Mouse (Mus musculus) heart, embryonic 10.5 days (tissue): ENCODE measurements around the gene Nup160. TPM values are rescaled to one million over a fixed set of nuclear protein-coding genes. Genes with fewer than 3 reads are reported as not detected.
A peak's percentile ranks its signal among the peaks of the same experiment; 100 is the strongest.

Experiments used
- DNase-seq: peaks from one replicate; pipeline ENCODE4 v3.0.0-alpha.2; 2017; ENCODE audit warnings: low spot score
- H3K27ac ChIP-seq: fragments of 300-500 bp; sonication (generic); 2 replicates; pipeline ENCODE4 v1.5.1; 2016; ENCODE audit warnings: mild to moderate bottlenecking
- H3K27me3 ChIP-seq: fragments of 300-500 bp; sonication (generic); 2 replicates; pipeline ENCODE4 v1.6.1; 2016; ENCODE audit warnings: mild to moderate bottlenecking; ENCODE audit not compliant: poor library complexity, insufficient read depth, severe bottlenecking
- H3K36me3 ChIP-seq: fragments of 300-500 bp; sonication (generic); 2 replicates; pipeline ENCODE4 v1.6.1; 2016; ENCODE audit warnings: mild to moderate bottlenecking, moderate library complexity
- H3K4me1 ChIP-seq: fragments of 300-500 bp; sonication (generic); 2 replicates; pipeline ENCODE4 v1.6.1; 2016; ENCODE audit warnings: mild to moderate bottlenecking
- H3K4me3 ChIP-seq: fragments of 300-500 bp; sonication (generic); 2 replicates; pipeline ENCODE4 v1.5.1; 2016; ENCODE audit warnings: mild to moderate bottlenecking, moderate library complexity
- H3K9me3 ChIP-seq: fragments of 300-500 bp; sonication (generic); 2 replicates; pipeline ENCODE4 v1.6.1; 2016; ENCODE audit warnings: mild to moderate bottlenecking, moderate library complexity
- WGBS: fragments of 180-500 bp; shearing (Covaris S2); methylation state at CpG from one replicate; pipeline ENCODE4 v1.1.7; 2016; 5-methylcytosine and 5-hydroxymethylcytosine counted together
- polyA plus RNA-seq: library from polyadenylated mRNA; unstranded; fragments of >200 nt; fragmentation: Nextera tagmentation; extraction: Ambion mirVana; gene quantifications from 2 replicates; pipeline ENCODE4 v1.2.1, GENCODE M21; 2016

Nup160 gene
- polyA plus RNA-seq, 1 experiment from 2014 or later = 49.2 TPM

- no peaks in the 10 kb centered on the region for H3K9me3 ChIP-seq
- no peak overlapping the region for H3K4me3 ChIP-seq
- no peak overlapping the region for H3K27ac ChIP-seq
- no peak for DNase-seq
- 80% methylated on average over 3 of the region's 3 CpGs for WGBS
- H3K27me3 ChIP-seq = no peaks in the 10 kb centered on the region
- H3K36me3 ChIP-seq = no peaks in the 10 kb centered on the region
- H3K4me1 ChIP-seq = no peaks in the 10 kb centered on the region
These were observed 27.6 kb upstream of the Nup160 start for GRCm38 (mm10) chr2:90649405-90649804.

DNA sequence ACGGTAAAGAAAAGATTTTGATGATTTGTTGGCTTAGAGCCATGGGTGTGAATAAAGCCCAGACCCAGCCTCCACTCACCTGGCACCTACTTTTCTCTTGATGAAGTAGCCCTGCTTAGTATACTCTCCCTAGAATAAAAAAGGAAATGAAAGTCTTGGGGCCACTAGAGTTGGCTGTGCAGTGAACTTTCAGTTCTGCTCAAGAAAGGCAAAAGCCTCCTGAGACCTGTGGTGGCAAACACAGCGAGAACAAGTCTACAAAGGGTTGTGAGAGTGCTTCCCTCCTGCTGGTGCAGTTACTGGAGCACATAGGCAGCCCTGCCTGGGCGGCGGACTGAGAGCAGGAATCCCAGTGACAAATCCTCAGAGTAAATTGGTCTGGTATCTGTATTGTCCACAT lies 27.1 kb upstream of the Nup160 start:
- Histone ChIP-seq H3K27ac (no peak overlapping the region), H3K4me1 (no peaks in the 10 kb centered on the region), H3K36me3 (no peaks in the 10 kb centered on the region), H3K4me3 (no peak overlapping the region), H3K27me3 (no peaks in the 10 kb centered on the region), H3K9me3 (no peaks in the 10 kb centered on the region)
- 68% methylated on average over 4 of the region's 4 CpGs for WGBS
- DNase-seq = no peak

DNA sequence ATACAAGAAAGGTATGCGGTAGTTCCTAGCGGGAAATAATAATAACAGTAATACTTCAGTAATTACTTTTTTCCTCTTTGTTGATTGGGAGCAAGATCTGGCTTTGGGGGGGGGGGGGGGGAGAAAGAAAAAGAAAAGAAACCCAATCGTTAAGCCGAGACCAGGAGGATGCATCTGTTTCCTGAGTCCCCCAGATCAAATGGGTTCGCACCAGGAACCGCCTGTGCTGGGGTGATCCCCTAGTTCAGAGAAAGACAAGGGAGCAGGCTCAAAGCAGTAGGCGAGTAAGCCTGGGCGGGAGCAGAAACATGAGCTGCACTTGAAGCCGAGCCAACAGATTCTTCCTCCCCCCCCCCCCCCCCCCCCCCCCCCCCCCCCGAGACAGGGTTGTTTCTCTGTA lies 24.9 kb upstream of the Nup160 start:
- no peak overlapping the region for H3K27ac ChIP-seq
- H3K9me3 ChIP-seq = no peaks in the 10 kb centered on the region
- 59% methylated on average over 9 of the region's 10 CpGs for WGBS
- no peaks in the 10 kb centered on the region for H3K36me3 ChIP-seq
- no peaks in the 10 kb centered on the region for H3K4me1 ChIP-seq
- H3K27me3 ChIP-seq = no peaks in the 10 kb centered on the region
- no peak overlapping the region for H3K4me3 ChIP-seq
- no peak for DNase-seq

DNA sequence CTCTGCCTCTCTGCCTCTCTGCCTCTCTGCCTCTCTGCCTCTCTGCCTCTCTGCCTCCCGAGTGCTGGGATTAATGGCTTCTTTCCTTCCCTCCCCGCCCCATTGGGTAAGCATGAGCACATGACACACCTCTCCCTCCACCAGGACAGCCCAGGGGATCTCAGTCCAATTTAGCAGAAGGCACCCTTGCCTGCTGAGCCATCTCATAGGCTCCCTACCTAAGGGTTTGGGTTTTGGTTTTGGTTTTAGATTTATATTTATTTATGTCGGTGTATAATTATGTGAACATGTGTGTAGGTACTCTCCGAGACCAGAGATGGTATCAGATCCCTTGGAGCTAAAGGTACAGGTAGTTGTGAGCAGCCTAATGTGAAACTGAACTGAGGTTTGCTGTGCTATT lies 24.0 kb upstream of the Nup160 start:
- no peak for DNase-seq
- H3K9me3 ChIP-seq = no peaks in the 10 kb centered on the region
- no peak overlapping the region for H3K27ac ChIP-seq
- H3K4me1 ChIP-seq = no peaks in the 10 kb centered on the region
- H3K4me3 ChIP-seq = no peak overlapping the region
- WGBS = 66% methylated on average over 4 of the region's 4 CpGs
- no peaks in the 10 kb centered on the region for H3K36me3 ChIP-seq
- no peaks in the 10 kb centered on the region for H3K27me3 ChIP-seq

GRCm38 (mm10) chr2:90655449-90655848 lies 21.6 kb upstream of the Nup160 start:
- DNase-seq = no peak
- H3K27ac ChIP-seq = no peak overlapping the region

DNA sequence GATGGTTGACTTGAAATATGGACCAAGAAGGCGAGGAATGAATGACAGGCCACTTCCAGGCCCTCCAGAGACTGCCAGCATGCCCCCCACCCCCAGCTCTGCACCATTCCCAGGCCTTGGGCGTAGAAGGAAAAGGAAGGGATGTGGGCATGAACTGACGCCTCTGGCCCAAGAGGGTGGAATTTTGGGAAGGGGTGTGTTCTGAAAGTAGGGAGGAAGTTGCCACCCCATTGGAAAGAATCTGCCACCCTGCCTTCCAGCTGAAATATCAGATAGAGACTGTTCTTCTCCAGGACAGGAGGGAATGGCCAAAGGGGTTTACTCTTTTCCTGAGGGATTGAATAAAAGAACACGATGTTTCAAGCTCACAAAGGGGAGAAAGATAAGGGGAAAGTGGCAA lies 18.4 kb upstream of the Nup160 start:
- H3K36me3 ChIP-seq = no peaks in the 10 kb centered on the region
- no peak overlapping the region for H3K4me3 ChIP-seq
- no peaks in the 10 kb centered on the region for H3K27me3 ChIP-seq
- H3K4me1 ChIP-seq = peaks cover 15% of the 10 kb centered on the region; the same call in 1 of the 2 replicates
- no peaks in the 10 kb centered on the region for H3K9me3 ChIP-seq
- H3K27ac ChIP-seq = no peak overlapping the region
- peak; percentile 68 for DNase-seq
- 71% methylated on average over 4 of the region's 4 CpGs for WGBS

More at GRCm38 (mm10) chr2:90655449-90655848, 21.6 kb upstream of the Nup160 start:
- 77% methylated on average over 6 of the region's 6 CpGs for WGBS
- Histone ChIP-seq H3K9me3 (no peaks in the 10 kb centered on the region), H3K27me3 (no peaks in the 10 kb centered on the region), H3K4me1 (0 out of 2 replicates have a peak, but pooled peaks cover 5% of the 10 kb centered on the region), H3K36me3 (no peaks in the 10 kb centered on the region), H3K4me3 (no peak overlapping the region)

- no peak overlapping the region for H3K4me3 ChIP-seq
- whole genome bisulfite sequencing = 67% methylated on average over 1 of the region's 1 CpGs
These were observed 18.0 kb upstream of the Nup160 start for GRCm38 (mm10) chr2:90659016-90659415.

DNA sequence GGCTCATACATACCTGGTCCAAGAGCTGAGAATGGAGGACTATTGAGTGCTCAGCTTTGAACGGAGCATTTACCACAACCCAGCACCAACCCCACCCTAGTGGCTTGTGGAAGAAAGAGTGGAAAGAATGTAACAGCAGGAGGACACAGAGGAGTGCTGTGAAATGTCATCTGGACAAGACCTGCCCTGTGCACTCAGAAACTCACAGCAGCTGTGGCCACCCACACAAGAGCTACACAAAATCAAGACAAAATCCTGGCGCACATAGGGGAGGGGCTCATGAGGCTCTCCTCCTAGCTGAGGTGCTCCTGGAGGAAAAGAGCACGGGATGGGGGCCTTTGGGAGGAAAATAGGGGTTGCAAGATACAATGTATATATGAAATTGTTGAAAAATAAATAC lies 17.4 kb upstream of the Nup160 start:
- Histone ChIP-seq H3K9me3 (no peaks in the 10 kb centered on the region), H3K36me3 (no peaks in the 10 kb centered on the region), H3K4me1 (peaks cover 15% of the 10 kb centered on the region; the same call in 1 of the 2 replicates), H3K4me3 (no peak overlapping the region), H3K27me3 (no peaks in the 10 kb centered on the region), H3K27ac (no peak overlapping the region)
- DNase-seq = peak; percentile 61
- WGBS = 65% methylated on average over 3 of the region's 3 CpGs

More at GRCm38 (mm10) chr2:90659016-90659415, 18.0 kb upstream of the Nup160 start:
- no peak overlapping the region for H3K27ac ChIP-seq
- DNase-seq = peak; percentile 67
- no peaks in the 10 kb centered on the region for H3K9me3 ChIP-seq
- no peaks in the 10 kb centered on the region for H3K27me3 ChIP-seq
- H3K36me3 ChIP-seq = no peaks in the 10 kb centered on the region
- H3K4me1 ChIP-seq = peaks cover 15% of the 10 kb centered on the region; the same call in 1 of the 2 replicates

- H3K4me1 ChIP-seq = peaks cover 15% of the 10 kb centered on the region; the same call in 1 of the 2 replicates
- no peak overlapping the region for H3K4me3 ChIP-seq
- H3K9me3 ChIP-seq = no peaks in the 10 kb centered on the region
- DNase-seq = peak; percentile 62
- H3K27me3 ChIP-seq = no peaks in the 10 kb centered on the region
- WGBS = 61% methylated on average over 1 of the region's 1 CpGs
- H3K36me3 ChIP-seq = no peaks in the 10 kb centered on the region
- 0 out of 2 replicates have a peak overlapping the region, but pooled peaks have one; percentile 12 for H3K27ac ChIP-seq
These were observed 16.1 kb upstream of the Nup160 start for GRCm38 (mm10) chr2:90660947-90661346.

- no peaks in the 10 kb centered on the region for H3K27me3 ChIP-seq
- 39% methylated on average over 3 of the region's 3 CpGs for WGBS
- peaks cover 15% of the 10 kb centered on the region; the same call in 1 of the 2 replicates for H3K4me1 ChIP-seq
- peak; percentile 79 for DNase-seq
- H3K4me3 ChIP-seq = no peak overlapping the region
- no peaks in the 10 kb centered on the region for H3K36me3 ChIP-seq
- H3K9me3 ChIP-seq = no peaks in the 10 kb centered on the region
- H3K27ac ChIP-seq = peak overlapping the region; percentile 59; the same call in 1 of the 2 replicates
These were observed 15.6 kb upstream of the Nup160 start for GRCm38 (mm10) chr2:90661426-90661825.

- Histone ChIP-seq H3K9me3 (no peaks in the 10 kb centered on the region), H3K4me1 (peaks cover 13% of the 10 kb centered on the region), H3K4me3 (no peak overlapping the region), H3K27ac (0 out of 2 replicates have a peak overlapping the region, but pooled peaks have one; percentile 47), H3K27me3 (no peaks in the 10 kb centered on the region), H3K36me3 (no peaks in the 10 kb centered on the region)
- peak; percentile 68 for DNase-seq
- 52% methylated on average over 11 of the region's 11 CpGs for WGBS
These were observed 10.2 kb upstream of the Nup160 start for GRCm38 (mm10) chr2:90666591-90667387.

GRCm38 (mm10) chr2:90667388-90668265 lies 9.4 kb upstream of the Nup160 start:
- peaks cover 13% of the 10 kb centered on the region for H3K4me1 ChIP-seq
- H3K9me3 ChIP-seq = no peaks in the 10 kb centered on the region
- no peaks in the 10 kb centered on the region for H3K27me3 ChIP-seq
- no peak overlapping the region; the same call in 1 of the 2 replicates for H3K4me3 ChIP-seq
- peak; percentile 72 for DNase-seq
- no peaks in the 10 kb centered on the region for H3K36me3 ChIP-seq
- H3K27ac ChIP-seq = peak overlapping the region; percentile 47; the same call in 1 of the 2 replicates
- WGBS = 38% methylated on average over 21 of the region's 21 CpGs

GRCm38 (mm10) chr2:90670343-90670742 lies 6.7 kb upstream of the Nup160 start:
- no peaks in the 10 kb centered on the region for H3K27me3 ChIP-seq
- peaks cover 13% of the 10 kb centered on the region for H3K4me1 ChIP-seq
- H3K27ac ChIP-seq = no peak overlapping the region
- DNase-seq = no peak
- 82% methylated on average over 6 of the region's 6 CpGs for WGBS
- no peaks in the 10 kb centered on the region for H3K36me3 ChIP-seq
- H3K9me3 ChIP-seq = no peaks in the 10 kb centered on the region
- H3K4me3 ChIP-seq = no peak overlapping the region
